Mouse (Mus musculus): ENCODE results near the gene Rtn4rl2. TPM values are rescaled to one million over a fixed set of nuclear protein-coding genes. Genes with fewer than 3 reads are reported as not detected.

The Rtn4rl2 gene
- polyA plus RNA-seq, 1 experiment from 2014 or later: 1.4 TPM

DNA sequence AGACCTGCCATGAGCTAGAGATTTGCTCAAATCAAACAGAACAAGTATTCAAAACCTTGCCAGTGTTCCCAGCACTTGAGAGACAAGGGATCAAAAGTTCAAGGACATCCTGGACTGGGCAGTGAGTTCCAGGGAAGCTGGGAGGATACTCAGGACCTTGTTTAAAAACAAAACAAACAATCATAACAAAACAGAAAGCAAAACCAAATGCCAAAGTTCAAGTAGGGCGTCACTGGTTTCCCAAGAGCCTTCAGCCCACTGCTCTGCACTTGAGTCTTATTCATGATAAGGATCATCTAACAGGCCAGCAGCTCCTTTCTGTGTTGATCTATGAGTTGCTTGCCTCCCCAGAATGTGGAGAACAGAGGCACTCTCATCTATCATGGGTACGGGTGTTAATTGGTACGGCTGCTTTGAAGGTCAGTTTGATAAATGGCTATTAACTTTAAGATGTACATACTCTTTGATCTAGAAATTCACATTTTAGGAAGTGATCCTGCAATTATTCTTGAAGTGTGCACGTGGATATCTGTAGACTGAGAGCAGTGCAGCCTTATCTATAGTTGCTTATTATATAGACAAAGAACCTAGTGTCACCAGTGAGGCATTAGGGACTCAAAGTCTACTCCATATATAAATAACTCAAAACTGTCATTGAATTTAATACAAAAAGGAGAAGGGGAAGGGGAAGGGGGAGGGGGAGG is 9.1 kb upstream of the Rtn4rl2 start:
- DNase-seq (ENCODE audit: low spot score): no peak
- no peak overlapping the region for H3K27ac ChIP-seq (replicated peaks)
- H3K9me3 ChIP-seq (replicated peaks): no peaks in the 10 kb centered on the region
- no peaks in the 10 kb centered on the region for H3K4me1 ChIP-seq
- H3K36me3 ChIP-seq: no peaks in the 10 kb centered on the region
- H3K4me3 ChIP-seq: no peak overlapping the region
- 79% methylated on average over 4 of the region's 4 CpGs for WGBS
- H3K27me3 ChIP-seq (ENCODE audit: low read depth, poor library complexity, severe bottlenecking): peaks cover 7% of the 10 kb centered on the region; the same call in 1 of the 2 replicates

DNA sequence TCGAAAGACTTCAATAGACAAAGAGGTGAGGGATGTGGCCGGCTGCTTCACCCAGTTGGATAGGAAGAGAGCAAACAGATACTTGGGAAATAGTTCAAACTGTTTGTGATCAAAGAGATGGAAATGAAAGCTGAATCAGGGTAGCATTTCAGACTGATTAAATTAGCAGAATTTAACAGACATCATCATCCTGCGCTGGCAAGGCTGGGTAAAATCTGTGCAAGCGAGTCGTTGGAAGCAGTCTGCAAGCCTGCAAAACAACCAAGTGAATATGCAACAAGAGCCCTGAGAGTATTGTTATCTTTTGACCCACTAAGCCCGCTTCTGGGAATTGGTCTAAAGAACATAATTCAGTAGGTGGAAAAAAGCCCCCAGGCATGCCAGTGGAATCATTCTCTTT is 6.8 kb upstream of the Rtn4rl2 start:
- H3K36me3 ChIP-seq: no peaks in the 10 kb centered on the region
- WGBS: 57% methylated on average over 6 of the region's 6 CpGs
- H3K4me3 ChIP-seq: no peak overlapping the region
- no peak for DNase-seq (ENCODE audit: low spot score)
- peaks cover 13% of the 10 kb centered on the region for H3K4me1 ChIP-seq
- peaks cover 26% of the 10 kb centered on the region for H3K27me3 ChIP-seq (ENCODE audit: low read depth, poor library complexity, severe bottlenecking)
- no peaks in the 10 kb centered on the region for H3K9me3 ChIP-seq (replicated peaks)
- no peak overlapping the region for H3K27ac ChIP-seq (replicated peaks)

DNA sequence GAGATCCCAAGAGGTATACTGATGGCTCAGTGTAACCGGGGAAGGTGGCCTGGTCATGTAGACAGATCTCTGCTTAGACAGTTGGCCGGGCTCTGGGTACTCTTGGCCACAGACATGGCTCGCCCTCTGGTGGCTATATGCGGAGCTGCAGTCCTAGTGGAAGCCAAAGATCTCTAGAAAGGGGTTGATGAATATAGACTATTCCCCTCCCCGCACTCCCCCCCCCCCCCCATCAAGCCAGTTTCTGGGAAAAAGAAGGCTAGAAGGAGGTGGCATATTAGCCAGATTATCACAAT is 3.5 kb upstream of the Rtn4rl2 start:
- H3K9me3 ChIP-seq (replicated peaks): no peaks in the 10 kb centered on the region
- H3K27me3 ChIP-seq (ENCODE audit: low read depth, poor library complexity, severe bottlenecking): peaks cover 59% of the 10 kb centered on the region
- peak; percentile 82 for DNase-seq (ENCODE audit: low spot score)
- H3K4me1 ChIP-seq: peaks cover 46% of the 10 kb centered on the region
- no peak overlapping the region for H3K27ac ChIP-seq (replicated peaks)
- no peaks in the 10 kb centered on the region for H3K36me3 ChIP-seq
- H3K4me3 ChIP-seq: no peak overlapping the region
- under 1% methylated on average over 5 of the region's 5 CpGs for WGBS

- peaks cover 52% of the 10 kb centered on the region for H3K4me1 ChIP-seq
- peak; percentile 32 for DNase-seq (ENCODE audit: low spot score)
- H3K27ac ChIP-seq (replicated peaks): no peak overlapping the region
- 10% methylated on average over 14 of the region's 14 CpGs for WGBS
- H3K27me3 ChIP-seq (ENCODE audit: low read depth, poor library complexity, severe bottlenecking): peaks cover 64% of the 10 kb centered on the region
- no peaks in the 10 kb centered on the region for H3K9me3 ChIP-seq (replicated peaks)
- no peaks in the 10 kb centered on the region for H3K36me3 ChIP-seq
- H3K4me3 ChIP-seq: peak overlapping the region; percentile 68
Observed at GRCm38 (mm10) chr2:84889316-84890044, 3.0 kb upstream of the Rtn4rl2 start.

DNA sequence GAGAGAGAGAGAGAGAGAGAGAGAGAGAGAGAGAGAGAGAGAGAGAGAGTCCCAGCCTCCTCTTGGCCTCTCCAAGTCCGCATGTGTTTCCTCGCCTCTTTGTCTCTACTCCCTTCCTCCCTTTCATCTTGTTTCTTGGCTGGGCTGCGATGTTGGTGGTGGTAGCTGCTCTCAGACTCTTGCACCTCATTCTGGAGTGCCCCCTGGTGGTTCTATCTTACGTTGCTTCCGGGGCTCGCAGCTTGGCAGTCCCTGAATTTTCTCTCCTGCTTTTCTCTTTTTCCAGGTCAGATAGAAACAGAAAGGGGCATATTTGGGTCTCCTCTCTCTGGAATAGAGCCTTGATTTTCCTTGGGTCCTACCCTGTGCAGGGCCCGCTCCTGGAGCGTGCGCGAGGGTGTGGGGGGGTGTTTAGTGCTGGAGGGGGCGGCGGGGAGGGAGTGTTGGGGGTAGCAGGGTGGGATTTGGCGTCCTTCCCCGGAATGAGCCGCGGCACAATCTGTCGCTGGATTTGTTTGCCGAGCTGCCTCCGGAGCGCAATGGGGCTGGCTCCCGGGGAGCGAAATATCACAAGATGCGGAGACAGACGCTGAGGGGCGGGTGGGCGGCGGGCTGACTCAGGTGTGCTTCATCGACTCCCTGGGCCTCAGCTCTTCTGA is 2.3 kb upstream of the Rtn4rl2 start:
- H3K27ac ChIP-seq (replicated peaks): no peak overlapping the region; the same call in 1 of the 2 replicates
- WGBS: under 1% methylated on average over 28 of the region's 28 CpGs
- peak overlapping the region; percentile 68 for H3K4me3 ChIP-seq

GRCm38 (mm10) chr2:84887411-84888271 is 1.1 kb upstream of the Rtn4rl2 start:
- Histone ChIP-seq H3K27ac (replicated peaks) (peak overlapping the region; percentile 64), H3K36me3 (no peaks in the 10 kb centered on the region), H3K27me3 (ENCODE audit: low read depth, poor library complexity, severe bottlenecking) (peaks cover 83% of the 10 kb centered on the region), H3K4me3 (peak overlapping the region; percentile 68), H3K9me3 (replicated peaks) (no peaks in the 10 kb centered on the region), H3K4me1 (peaks cover 69% of the 10 kb centered on the region)
- under 1% methylated on average over 58 of the region's 58 CpGs for WGBS
- DNase-seq (ENCODE audit: low spot score): peak; percentile 60

More for the DNA sequence above, 2.3 kb upstream of the Rtn4rl2 start:
- no peaks in the 10 kb centered on the region for H3K36me3 ChIP-seq
- peaks cover 58% of the 10 kb centered on the region for H3K4me1 ChIP-seq
- H3K9me3 ChIP-seq (replicated peaks): no peaks in the 10 kb centered on the region
- H3K27me3 ChIP-seq (ENCODE audit: low read depth, poor library complexity, severe bottlenecking): peaks cover 71% of the 10 kb centered on the region
- peak; percentile 79 for DNase-seq (ENCODE audit: low spot score)

DNA sequence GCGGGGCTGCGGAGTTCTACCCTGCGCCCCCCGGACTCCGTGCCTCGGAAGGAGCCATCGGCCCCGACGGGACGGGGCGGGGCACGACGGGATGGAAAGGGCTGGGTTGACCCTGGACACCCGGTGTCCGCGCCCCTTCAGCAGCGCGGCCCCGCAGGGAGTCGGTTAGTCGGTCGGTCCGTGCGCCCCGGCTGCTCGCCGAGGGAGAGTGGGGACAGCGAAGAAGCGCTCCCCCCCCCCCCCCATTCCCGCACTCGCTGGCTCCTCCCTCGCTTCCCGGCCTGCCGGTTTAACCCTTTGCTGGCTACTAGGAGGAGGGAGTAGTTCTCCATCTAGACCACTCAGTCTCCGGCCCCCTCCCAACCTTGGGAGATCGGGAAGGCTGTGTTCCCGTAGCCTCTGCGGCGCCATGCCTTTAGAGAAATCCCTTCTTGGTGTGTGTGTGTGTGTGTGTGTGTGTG is 341 bp upstream of the Rtn4rl2 start:
- Histone ChIP-seq H3K36me3 (no peaks in the 10 kb centered on the region), H3K9me3 (replicated peaks) (no peaks in the 10 kb centered on the region), H3K27me3 (ENCODE audit: low read depth, poor library complexity, severe bottlenecking) (peaks cover 91% of the 10 kb centered on the region), H3K27ac (replicated peaks) (peak overlapping the region; percentile 64), H3K4me3 (peak overlapping the region; percentile 68), H3K4me1 (peaks cover 74% of the 10 kb centered on the region)
- peak; percentile 77 for DNase-seq (ENCODE audit: low spot score)
- WGBS: under 1% methylated on average over 38 of the region's 39 CpGs

DNA sequence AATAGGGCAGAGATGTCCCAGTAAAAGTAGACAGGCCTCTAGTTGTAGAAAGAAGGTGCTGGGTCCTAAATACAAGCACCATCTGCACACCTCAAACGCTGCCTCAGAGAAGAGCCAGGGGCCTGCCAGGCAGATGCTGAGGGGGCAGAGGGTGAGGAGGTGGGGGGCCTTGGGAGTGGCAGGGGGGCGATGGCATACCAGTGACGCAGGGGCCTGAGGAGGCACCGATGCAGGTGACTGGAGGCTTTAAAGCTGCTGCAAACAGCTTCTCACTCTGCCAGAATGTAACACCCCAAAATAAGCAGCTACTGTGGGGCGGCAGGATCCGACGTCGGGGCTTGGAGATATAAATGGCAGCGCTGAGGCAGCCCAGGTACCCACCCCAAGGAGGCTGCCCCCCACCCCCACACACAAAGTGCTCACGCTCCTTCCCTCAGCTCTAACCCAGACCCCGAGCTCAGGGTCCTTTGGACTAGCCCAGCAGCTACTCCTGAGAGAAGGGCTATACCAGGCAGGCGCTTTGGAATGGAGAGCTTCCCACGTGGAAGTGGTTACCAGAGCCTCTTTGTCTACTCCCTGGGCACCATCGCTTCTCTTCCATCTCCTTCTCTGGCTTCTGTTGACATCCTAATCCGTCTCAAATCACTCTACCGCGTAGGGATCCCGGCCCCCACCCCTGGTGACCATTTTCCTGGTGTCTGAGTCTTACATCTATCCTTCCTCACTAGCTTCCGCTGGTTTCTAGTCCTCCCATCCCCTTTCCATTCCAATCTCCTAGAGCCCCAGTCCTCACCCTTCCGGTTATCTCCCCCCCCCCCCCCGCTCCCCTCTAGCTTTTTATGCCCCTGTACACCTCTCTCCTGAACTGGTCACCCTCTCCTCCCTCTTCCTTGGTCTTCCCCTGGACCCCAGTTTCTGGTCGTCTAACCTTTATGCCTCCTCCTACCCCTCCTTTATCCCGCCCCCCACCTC is 1.1 kb downstream of the Rtn4rl2 start:
- Histone ChIP-seq H3K27me3 (ENCODE audit: low read depth, poor library complexity, severe bottlenecking) (peaks cover 97% of the 10 kb centered on the region), H3K9me3 (replicated peaks) (no peaks in the 10 kb centered on the region), H3K27ac (replicated peaks) (0 out of 2 replicates have a peak overlapping the region, but pooled peaks have one; percentile 33), H3K36me3 (no peaks in the 10 kb centered on the region), H3K4me1 (peaks cover 74% of the 10 kb centered on the region), H3K4me3 (peak overlapping the region; percentile 68)
- DNase-seq (ENCODE audit: low spot score): peak; percentile 34
- WGBS: 8% methylated on average over 22 of the region's 23 CpGs

GRCm38 (mm10) chr2:84884611-84885010 is 1.9 kb downstream of the Rtn4rl2 start:
- Histone ChIP-seq H3K9me3 (replicated peaks) (no peaks in the 10 kb centered on the region), H3K4me3 (0 out of 2 replicates have a peak overlapping the region, but pooled peaks have one; percentile 68), H3K4me1 (peaks cover 73% of the 10 kb centered on the region), H3K36me3 (no peaks in the 10 kb centered on the region), H3K27me3 (ENCODE audit: low read depth, poor library complexity, severe bottlenecking) (peaks cover 100% of the 10 kb centered on the region), H3K27ac (replicated peaks) (no peak overlapping the region)
- 49% methylated on average over 4 of the region's 4 CpGs for WGBS
- no peak for DNase-seq (ENCODE audit: low spot score)

DNA sequence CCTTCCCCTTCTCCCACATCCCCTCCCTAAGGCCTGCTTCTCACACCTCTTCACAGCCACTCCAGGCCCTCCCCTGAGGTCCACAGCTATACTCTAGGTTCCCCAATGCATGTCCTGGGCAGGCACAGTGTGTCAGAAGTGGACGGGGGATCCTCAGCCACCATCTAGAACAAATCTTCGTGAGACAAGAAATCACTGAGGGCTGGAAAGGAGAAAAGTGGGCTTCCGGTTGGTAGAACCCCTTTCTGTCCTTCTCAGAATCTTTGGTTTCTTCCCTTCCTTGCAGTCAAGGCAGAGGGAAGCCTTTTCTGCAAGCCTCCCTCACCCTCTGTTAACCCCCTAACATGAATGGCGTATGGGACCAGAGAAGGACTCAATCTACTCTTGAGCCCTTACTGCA is 2.6 kb downstream of the Rtn4rl2 start:
- Histone ChIP-seq H3K27ac (replicated peaks) (0 out of 2 replicates have a peak overlapping the region, but pooled peaks have one; percentile 13), H3K9me3 (replicated peaks) (no peaks in the 10 kb centered on the region), H3K4me3 (peak overlapping the region; percentile 43; the same call in 1 of the 2 replicates), H3K27me3 (ENCODE audit: low read depth, poor library complexity, severe bottlenecking) (peaks cover 93% of the 10 kb centered on the region), H3K36me3 (no peaks in the 10 kb centered on the region), H3K4me1 (peaks cover 67% of the 10 kb centered on the region)
- DNase-seq (ENCODE audit: low spot score): no peak
- 59% methylated on average over 4 of the region's 4 CpGs for WGBS

DNA sequence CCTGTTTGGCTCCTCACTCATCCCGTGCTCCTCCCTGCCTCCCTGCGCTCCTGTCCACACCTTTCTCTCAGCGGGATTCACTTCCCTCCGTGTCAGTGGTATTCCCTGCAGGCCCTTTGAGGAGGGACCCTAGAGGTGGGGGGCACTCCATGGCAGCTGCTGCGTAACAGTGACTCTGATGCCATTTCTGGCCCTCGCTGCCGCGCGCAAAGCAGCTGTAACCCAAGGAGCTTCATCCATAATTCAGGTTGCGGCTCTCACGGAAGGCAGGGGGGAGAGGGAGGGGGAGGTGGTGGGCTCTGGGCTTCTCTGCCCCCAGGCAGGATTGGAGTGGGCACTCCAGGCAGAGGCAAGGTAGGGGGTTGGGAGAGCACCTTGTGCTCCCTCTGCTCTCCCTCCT is 3.0 kb downstream of the Rtn4rl2 start:
- WGBS: 2% methylated on average over 11 of the region's 11 CpGs
- no peaks in the 10 kb centered on the region for H3K9me3 ChIP-seq (replicated peaks)
- H3K27ac ChIP-seq (replicated peaks): 0 out of 2 replicates have a peak overlapping the region, but pooled peaks have one; percentile 13
- H3K4me3 ChIP-seq: peak overlapping the region; percentile 43
- DNase-seq (ENCODE audit: low spot score): no peak
- no peaks in the 10 kb centered on the region for H3K36me3 ChIP-seq
- peaks cover 63% of the 10 kb centered on the region for H3K4me1 ChIP-seq
- H3K27me3 ChIP-seq (ENCODE audit: low read depth, poor library complexity, severe bottlenecking): peaks cover 89% of the 10 kb centered on the region

All from midbrain, embryonic 10.5 days (tissue).